Mouse (Mus musculus) intestine, postnatal 0 days (tissue): ENCODE data around the gene Tet2. TPM values are rescaled to one million over a fixed set of nuclear protein-coding genes. Genes with fewer than 3 reads are reported as not detected.

Experiments used
- ATAC-seq: fragments of 200-750 bp; cut with Nextera tagmentation; 2 replicates; pipeline ENCODE4 v1.8.0; 2017; ENCODE audit warnings: mild to moderate bottlenecking, moderate TSS enrichment, moderate library complexity
- H3K27ac ChIP-seq: fragments of 300-500 bp; sonication (generic); 2 replicates; pipeline ENCODE4 v1.5.1; 2014; ENCODE audit warnings: mild to moderate bottlenecking, low read depth, low read length, moderate library complexity
- H3K27me3 ChIP-seq: fragments of 300-500 bp; sonication (generic); replicated peaks from 2 replicates; pipeline ENCODE4 v1.6.1; 2014; ENCODE audit warnings: low read length, mixed read lengths; ENCODE audit not compliant: control insufficient read depth, insufficient read depth
- H3K36me3 ChIP-seq: fragments of 300-500 bp; sonication (generic); 2 replicates; pipeline ENCODE4 v1.6.1; 2014; ENCODE audit warnings: mild to moderate bottlenecking, moderate library complexity; ENCODE audit not compliant: control insufficient read depth, insufficient read depth
- H3K4me1 ChIP-seq: fragments of 300-500 bp; sonication (generic); replicated peaks from 2 replicates; pipeline ENCODE4 v1.6.1; 2014; ENCODE audit warnings: antibody characterized with exemption, low read length, mixed read lengths; ENCODE audit not compliant: control insufficient read depth, insufficient read depth
- H3K4me2 ChIP-seq: fragments of 300-500 bp; sonication (generic); replicated peaks from 2 replicates; pipeline ENCODE4 v1.6.1; 2014; ENCODE audit warnings: low read depth, mild to moderate bottlenecking, moderate library complexity
- H3K4me3 ChIP-seq: fragments of 300-500 bp; sonication (generic); 2 replicates; pipeline ENCODE4 v1.5.1; 2014; ENCODE audit warnings: low read depth, low read length
- H3K9ac ChIP-seq: fragments of 300-500 bp; sonication (generic); 2 replicates; pipeline ENCODE4 v1.6.1; 2014; ENCODE audit warnings: mild to moderate bottlenecking, low read depth, low read length
- H3K9me3 ChIP-seq: fragments of 300-500 bp; sonication (generic); 2 replicates; pipeline ENCODE4 v1.6.1; 2016; ENCODE audit warnings: mixed run types; ENCODE audit not compliant: control insufficient read depth
- CTCF ChIP-seq: sonication (generic); IDR thresholded peaks from 2 replicates; pipeline ENCODE4 v1.5.1; 2016; ENCODE audit warnings: low read depth, mild to moderate bottlenecking, control low read depth, antibody characterized with exemption, moderate library complexity
- WGBS: fragments of 180-500 bp; shearing (Covaris S2); extraction: QIAGEN DNeasy Blood & Tissue Kit; methylation state at CpG from one replicate; pipeline ENCODE4 v1.1.7; 2014; 5-methylcytosine and 5-hydroxymethylcytosine counted together
- microRNA-seq: library from miRNA; unstranded; fragments of <30 nt; microRNA quantifications from one replicate; pipeline ENCODE4, GENCODE M21; 2016
- polyA plus RNA-seq: library from polyadenylated mRNA; unstranded; fragments of >200 nt; fragmentation: Nextera tagmentation; extraction: Ambion mirVana; gene quantifications from 2 replicates; pipeline ENCODE4 v1.2.1, GENCODE M21; 2015

Tet2 gene
- polyA plus RNA-seq, 1 experiment from 2014 or later: 10.0 TPM

DNA sequence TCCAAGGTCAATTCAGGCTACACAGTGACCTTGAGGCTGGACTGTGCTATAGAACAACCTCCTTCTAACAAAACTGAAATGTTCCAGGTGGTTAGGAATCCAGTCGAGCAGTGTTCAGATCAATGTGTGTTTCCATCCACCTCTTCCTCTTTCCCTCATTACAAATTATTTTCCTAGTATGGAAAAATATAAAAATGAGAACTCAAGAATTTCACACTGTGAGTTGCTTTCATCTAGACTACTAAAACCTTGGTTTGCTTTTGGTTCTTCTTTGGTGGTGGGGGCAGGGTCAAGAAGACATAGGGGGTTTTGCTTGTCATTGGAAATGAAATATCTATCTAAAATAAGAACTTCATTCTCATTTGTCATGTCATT lies 109.2 kb downstream of the Tet2 start:
- no peak overlapping the region for H3K4me3 ChIP-seq
- no peak for ATAC-seq
- WGBS: 86% methylated on average over 1 of the region's 1 CpGs
- no peaks in the 10 kb centered on the region for H3K27me3 ChIP-seq
- H3K9ac ChIP-seq: no peak overlapping the region
- no peak overlapping the region for H3K4me2 ChIP-seq
- no peaks in the 10 kb centered on the region for H3K36me3 ChIP-seq
- H3K9me3 ChIP-seq: no peaks in the 10 kb centered on the region
- no peak for TF ChIP-seq CTCF
- no peak overlapping the region for H3K27ac ChIP-seq
- H3K4me1 ChIP-seq: no peaks in the 10 kb centered on the region

DNA sequence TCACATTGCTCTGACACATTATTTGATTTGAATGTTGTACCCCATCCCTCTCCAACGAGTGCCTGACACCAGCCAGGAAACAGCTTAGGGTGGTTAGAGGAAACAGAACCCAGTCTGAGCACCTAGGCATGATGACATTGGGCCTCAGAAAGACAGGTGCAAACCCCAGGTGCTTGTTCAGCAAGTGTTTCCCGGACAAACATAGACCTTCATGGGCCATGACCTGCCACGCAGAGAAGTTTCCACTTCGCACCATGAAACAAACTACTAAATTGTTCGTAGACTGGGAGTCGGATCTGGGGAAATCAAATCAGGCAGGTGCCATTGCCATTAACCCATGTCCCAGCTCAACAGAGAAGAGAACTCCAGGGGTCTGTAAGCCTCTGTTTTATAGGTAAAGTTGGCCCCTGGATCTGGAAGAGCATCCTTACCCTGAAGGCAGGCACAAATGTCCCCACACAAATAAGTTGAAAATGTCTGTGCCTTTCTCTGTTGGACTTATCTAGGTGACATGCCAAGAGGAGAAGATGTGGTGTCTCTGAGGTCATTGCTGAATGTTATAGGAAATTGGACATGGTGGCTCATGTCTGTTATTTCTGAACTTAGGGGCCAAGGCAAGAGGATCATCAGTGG lies 109.7 kb downstream of the Tet2 start:
- H3K4me2 ChIP-seq: no peak overlapping the region
- H3K4me1 ChIP-seq: no peaks in the 10 kb centered on the region
- H3K9ac ChIP-seq: no peak overlapping the region
- no peak overlapping the region for H3K4me3 ChIP-seq
- no peak for TF ChIP-seq CTCF
- H3K27me3 ChIP-seq: no peaks in the 10 kb centered on the region
- H3K27ac ChIP-seq: no peak overlapping the region
- WGBS: 89% methylated on average over 6 of the region's 6 CpGs
- H3K9me3 ChIP-seq: no peaks in the 10 kb centered on the region
- no peak for ATAC-seq
- H3K36me3 ChIP-seq: no peaks in the 10 kb centered on the region

DNA sequence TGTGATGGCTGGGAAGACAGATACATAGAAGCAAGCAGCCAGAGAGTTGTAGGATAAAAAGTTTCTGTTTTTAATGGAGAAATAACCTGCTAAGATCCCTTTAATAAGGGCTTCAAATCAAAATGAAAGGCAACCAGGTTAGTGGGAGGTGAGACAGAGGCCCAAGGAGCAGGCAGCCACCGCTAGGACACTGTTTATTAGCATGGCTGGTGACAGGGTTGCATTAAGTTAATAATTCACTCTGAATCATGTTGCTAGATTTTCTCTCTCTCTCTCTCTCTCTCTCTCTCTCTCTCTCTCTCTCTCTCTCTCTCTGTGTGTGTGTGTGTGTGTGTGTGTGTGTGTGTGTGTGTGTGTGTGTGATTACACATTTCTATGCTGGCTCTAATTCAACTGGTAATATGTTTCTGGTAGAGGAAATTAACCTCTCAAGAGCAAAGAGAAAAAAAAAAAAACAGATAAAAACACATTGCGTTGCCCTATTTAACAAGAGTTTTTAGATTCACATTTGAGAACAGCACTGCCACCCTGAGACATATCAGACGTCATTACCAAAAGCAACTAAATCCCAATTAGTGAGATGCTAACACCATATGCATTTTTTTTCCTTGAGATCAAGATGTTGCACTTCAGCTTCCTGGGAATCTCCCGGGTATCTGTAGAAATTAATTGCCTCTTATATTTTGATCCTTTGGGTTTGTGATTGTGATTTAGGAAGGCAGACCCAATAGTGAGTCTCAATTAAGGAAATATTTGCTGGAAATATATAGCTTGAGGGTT lies 115.4 kb downstream of the Tet2 start:
- Histone ChIP-seq H3K4me2 (no peak overlapping the region), H3K4me3 (no peak overlapping the region), H3K9me3 (no peaks in the 10 kb centered on the region), H3K27ac (no peak overlapping the region), H3K9ac (no peak overlapping the region), H3K36me3 (no peaks in the 10 kb centered on the region), H3K27me3 (no peaks in the 10 kb centered on the region), H3K4me1 (no peaks in the 10 kb centered on the region)
- no peak for TF ChIP-seq CTCF
- WGBS: 59% methylated on average over 4 of the region's 4 CpGs
- ATAC-seq: no peak

DNA sequence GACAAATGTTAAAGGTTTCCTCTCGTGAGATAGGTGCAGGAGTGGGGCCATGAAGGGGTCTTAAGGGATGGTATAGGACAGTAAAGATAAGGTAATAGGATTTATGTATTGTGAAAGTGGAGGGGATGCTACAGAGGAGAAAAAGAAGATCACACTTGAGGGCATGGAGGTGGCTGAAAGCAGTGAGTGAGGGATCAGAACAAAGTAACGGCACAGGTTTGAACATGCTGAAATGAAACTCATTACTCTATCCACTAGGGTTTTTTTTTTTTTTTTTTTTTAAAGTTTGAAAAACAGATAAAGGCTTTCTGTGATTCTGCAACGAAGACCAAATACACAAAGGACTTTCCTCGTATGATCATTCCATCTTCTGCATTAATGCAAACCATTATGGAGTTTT lies 116.9 kb downstream of the Tet2 start:
- no peaks in the 10 kb centered on the region for H3K36me3 ChIP-seq
- no peaks in the 10 kb centered on the region for H3K9me3 ChIP-seq
- no peaks in the 10 kb centered on the region for H3K4me1 ChIP-seq
- no peaks in the 10 kb centered on the region for H3K27me3 ChIP-seq
- H3K4me2 ChIP-seq: no peak overlapping the region
- no peak overlapping the region for H3K27ac ChIP-seq
- no peak for TF ChIP-seq CTCF
- 70% methylated on average over 4 of the region's 4 CpGs for WGBS
- no peak for ATAC-seq
- no peak overlapping the region for H3K9ac ChIP-seq
- no peak overlapping the region for H3K4me3 ChIP-seq

DNA sequence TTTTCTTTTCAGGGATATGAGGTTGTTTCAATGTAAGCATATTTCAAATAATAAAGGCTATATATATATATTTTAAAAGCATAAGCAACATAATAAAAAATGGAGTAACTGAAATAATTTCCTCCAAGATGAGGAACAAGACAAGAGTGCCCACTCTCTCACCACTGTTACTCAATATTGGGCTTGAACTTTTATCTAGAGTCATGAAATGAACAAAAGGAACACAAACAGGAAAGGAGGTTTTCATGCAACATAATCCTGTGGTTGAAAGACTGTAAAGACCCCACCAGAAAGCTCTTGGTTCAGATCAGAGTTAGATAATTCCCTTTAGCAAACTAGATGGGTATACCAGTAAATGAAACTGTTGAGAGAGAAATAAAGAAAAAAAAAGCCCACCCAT lies 121.9 kb downstream of the Tet2 start:
- Histone ChIP-seq H3K4me1 (no peaks in the 10 kb centered on the region), H3K27me3 (no peaks in the 10 kb centered on the region), H3K4me3 (no peak overlapping the region), H3K4me2 (no peak overlapping the region), H3K27ac (no peak overlapping the region), H3K36me3 (no peaks in the 10 kb centered on the region), H3K9me3 (no peaks in the 10 kb centered on the region), H3K9ac (no peak overlapping the region)
- no peak for TF ChIP-seq CTCF
- ATAC-seq: no peak

DNA sequence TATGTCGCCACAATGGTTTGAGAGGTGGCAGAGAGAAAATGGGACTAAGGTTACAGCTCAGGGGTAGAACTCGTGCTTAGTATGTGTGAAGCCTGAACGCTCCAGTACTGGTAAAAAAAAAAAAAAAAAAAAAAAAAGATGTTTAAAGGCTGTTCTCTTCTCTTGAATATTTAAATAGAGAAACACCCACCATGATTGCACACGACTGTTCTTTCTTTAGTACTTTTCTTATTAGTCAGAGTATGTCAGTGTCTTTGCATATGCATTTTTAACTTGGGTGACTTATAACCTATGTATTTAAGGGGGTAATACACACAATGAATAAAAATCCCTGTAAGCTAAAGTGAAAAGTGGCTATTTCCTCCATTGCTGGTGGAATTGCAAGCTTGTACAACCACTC lies 130.2 kb downstream of the Tet2 start:
- Histone ChIP-seq H3K4me2 (no peak overlapping the region), H3K27ac (no peak overlapping the region), H3K9ac (no peak overlapping the region), H3K27me3 (no peaks in the 10 kb centered on the region), H3K4me1 (no peaks in the 10 kb centered on the region), H3K9me3 (no peaks in the 10 kb centered on the region), H3K36me3 (no peaks in the 10 kb centered on the region), H3K4me3 (no peak overlapping the region)
- 92% methylated on average over 4 of the region's 4 CpGs for WGBS
- no peak for TF ChIP-seq CTCF
- ATAC-seq: no peak

Small RNA genes lying within 50 kb of the gene (microRNA-seq; reads per million reads assigned to microRNA genes)
- not detected for gene Gm25042

Other genes starting within 250 kb of the Tet2 start
- gene Ppa2, start 235.0 kb downstream of the Tet2 start, polyA plus RNA-seq: 111 and 115 TPM in 2 replicates